Comparison of ENCODE assay signal across 8 mouse cellular contexts in the genomic region with DNA sequence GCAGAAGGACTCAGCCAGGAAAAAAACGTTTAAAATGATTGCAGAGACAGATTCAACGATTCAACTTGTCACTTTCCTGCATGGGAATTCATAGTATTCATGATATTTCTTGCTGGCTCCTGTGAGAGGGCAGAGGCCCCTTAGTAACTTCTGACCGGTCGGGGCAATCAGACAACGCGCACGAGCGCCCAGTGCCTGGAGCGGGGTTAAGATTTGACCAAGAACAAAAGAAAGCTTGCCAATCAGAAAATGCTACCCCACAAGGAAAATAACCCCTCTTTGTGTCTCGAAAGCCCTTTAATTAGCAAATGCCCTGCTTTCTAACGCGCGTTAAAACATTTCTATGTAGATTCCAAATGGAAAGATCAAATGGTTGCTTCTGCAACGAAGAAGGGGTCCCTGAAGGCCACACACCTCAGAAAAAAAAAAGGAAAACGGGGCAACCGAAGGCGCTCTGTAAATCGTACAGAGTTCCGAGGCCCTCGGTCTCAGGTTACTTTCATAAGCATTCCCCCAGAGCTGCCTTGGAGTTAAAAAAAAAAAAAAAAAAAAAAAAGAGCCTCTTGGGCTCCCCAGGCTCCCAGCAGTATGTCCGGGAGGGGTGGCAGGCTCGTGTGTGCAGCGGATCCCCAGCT. TPM values are rescaled to one million over a fixed set of nuclear protein-coding genes. Genes with fewer than 3 reads are reported as not detected.
DNase-seq lines count a peak whose midpoint lies in the region; ATAC-seq and TF ChIP-seq lines count a peak whose summit lies in the region.

No protein-coding gene starts in this region.

- peak overlapping the region; percentile 84 for H3K9ac ChIP-seq in MEL (ENCODE audit: control insufficient read depth, low read depth, low read length, poor library complexity, severe bottlenecking)
- H3K9ac ChIP-seq in forebrain, postnatal 0 days, result 0 out of 2 replicates have a peak overlapping the region, but pooled peaks have one; percentile 6

- H3K9me3 ChIP-seq in MEL (replicated peaks; ENCODE audit: insufficient read depth, low read length), result no peaks in the 10 kb centered on the region
- H3K9me3 ChIP-seq in forebrain, postnatal 0 days (ENCODE audit: low read length), result no peaks in the 10 kb centered on the region

- DNase-seq in cerebellum, adult 2 months, result no peak
- DNase-seq in cerebellum, postnatal 25 days, result no peak
- DNase-seq in MEL (ENCODE audit: low read depth, low spot score), result peak; percentile 62
- no peak for DNase-seq in forebrain, postnatal 0 days
- DNase-seq in kidney, postnatal 14 days, result peak; percentile 34
- peak; percentile 50 for DNase-seq in neural tube, embryonic 10.5 days (ENCODE audit: extremely low spot score, low spot score)
- no peak for DNase-seq in urinary bladder, postnatal 10 days (ENCODE audit: low spot score)
- no peak for DNase-seq in right cerebral cortex, postnatal 10 days (ENCODE audit: low spot score in 2 of 2)

- no peak for TF ChIP-seq POLR2A in cerebellum, adult 2 months (IDR thresholded peaks at IDR 0.05; ENCODE audit: borderline replicate concordance, insufficient read depth, low read length)
- peak in 1 of 2 experiments; percentile 14; a peak in 1 of 4 replicates for TF ChIP-seq POLR2A in MEL (IDR thresholded peaks at IDR 0.05; ENCODE audit: control insufficient read depth in 1 of 2, insufficient read depth in 1 of 2, low read depth in 1 of 2, low read length in 2 of 2, poor library complexity in 1 of 2)

- peaks cover 39% of the 10 kb centered on the region for H3K79me2 ChIP-seq in MEL (ENCODE audit: control insufficient read depth, insufficient read depth, low read length, poor library complexity)

- 38% methylated on average over 23 of the region's 23 CpGs for WGBS in cerebellum, adult 2 months
- 4% methylated on average over 23 of the region's 23 CpGs for WGBS in forebrain, postnatal 0 days

- peak overlapping the region; percentile 95 for H3K4me2 ChIP-seq in forebrain, postnatal 0 days (ENCODE audit: low read depth)

- H3K27me3 ChIP-seq in cerebellum, adult 2 months (ENCODE audit: control insufficient read depth, insufficient read depth, low read length), result no peaks in the 10 kb centered on the region
- H3K27me3 ChIP-seq in MEL (ENCODE audit: control insufficient read depth in 1 of 2, insufficient read depth in 2 of 2, low read length in 2 of 2), result no peaks in the 10 kb centered on the region
- 0 out of 2 replicates have a peak, but pooled peaks cover 5% of the 10 kb centered on the region for H3K27me3 ChIP-seq in forebrain, postnatal 0 days (ENCODE audit: insufficient read depth, low read length)

- TF ChIP-seq CTCF in cerebellum, adult 2 months (IDR thresholded peaks at IDR 0.05; ENCODE audit: borderline replicate concordance, insufficient read depth, low read depth, low read length), result no peak
- TF ChIP-seq CTCF in MEL (IDR thresholded peaks at IDR 0.05 in 2 of 3, conservative IDR thresholded peaks at IDR 0.05 in 1 of 3; ENCODE audit: control insufficient read depth in 1 of 3, insufficient read depth in 1 of 3, low read depth in 2 of 3, low read length in 3 of 3, poor library complexity in 1 of 3, severe bottlenecking in 1 of 3), result no peak
- no peak for TF ChIP-seq CTCF in forebrain, postnatal 0 days (IDR thresholded peaks at IDR 0.05; ENCODE audit: low read depth)

- TF ChIP-seq RAD21 in MEL (IDR thresholded peaks at IDR 0.05; ENCODE audit: low read depth, low read length), result no peak

- ATAC-seq in forebrain, postnatal 0 days, result no peak

- peaks cover 0 to 12% of the 10 kb centered on the region in 2 experiments; a peak in 3 of 4 replicates for H3K36me3 ChIP-seq in MEL (ENCODE audit: control insufficient read depth in 1 of 2, insufficient read depth in 2 of 2, low read length in 2 of 2)
- no peaks in the 10 kb centered on the region for H3K36me3 ChIP-seq in forebrain, postnatal 0 days (ENCODE audit: insufficient read depth)

- no peak overlapping the region for H3K27ac ChIP-seq in cerebellum, adult 2 months (ENCODE audit: insufficient read depth, low read length)
- H3K27ac ChIP-seq in MEL (ENCODE audit: control insufficient read depth, low read depth, low read length), result peak overlapping the region; percentile 93
- peak overlapping the region; percentile 21; the same call in 1 of the 2 replicates for H3K27ac ChIP-seq in forebrain, postnatal 0 days (ENCODE audit: low read depth, low read length)

- no peaks in the 10 kb centered on the region for H3K4me1 ChIP-seq in cerebellum, adult 2 months (ENCODE audit: control insufficient read depth, insufficient read depth, low read length)
- H3K4me1 ChIP-seq in MEL (ENCODE audit: control insufficient read depth in 1 of 2, insufficient read depth in 2 of 2, low read length in 2 of 2), result peaks cover 5 to 22% of the 10 kb centered on the region in 2 experiments
- peaks cover 14% of the 10 kb centered on the region for H3K4me1 ChIP-seq in forebrain, postnatal 0 days (ENCODE audit: insufficient read depth)

- H3K4me3 ChIP-seq in cerebellum, adult 2 months (replicated peaks; ENCODE audit: insufficient read depth, low read depth, low read length), result peak overlapping the region; percentile 51
- H3K4me3 ChIP-seq in MEL (ENCODE audit: control insufficient read depth in 1 of 2, insufficient read depth in 1 of 2, low read depth in 2 of 2, low read length in 2 of 2), result peak overlapping the region; percentile 63 to 74
- H3K4me3 ChIP-seq in forebrain, postnatal 0 days (ENCODE audit: low read depth, low read length), result peak overlapping the region; percentile 49

- TF ChIP-seq EP300 in MEL (IDR thresholded peaks at IDR 0.05; ENCODE audit: low read depth in 1 of 2, low read length in 2 of 2), result no peak; a peak in 1 of 4 replicates

TF ChIP-seq in MEL, 35 proteins besides CTCF, POLR2A, EP300 and RAD21:
- no peak for TF ChIP-seq ZKSCAN1 (IDR thresholded peaks at IDR 0.05; ENCODE audit: low read depth, low read length)
- 0 out of 2 replicates have a peak, but pooled peaks have one; percentile 9 for TF ChIP-seq TCF12 (IDR thresholded peaks at IDR 0.05; ENCODE audit: low read depth, low read length)
- peak; percentile 5; the same call in 1 of the 2 replicates for TF ChIP-seq NELFE (IDR thresholded peaks at IDR 0.05; ENCODE audit: low read depth, low read length)
- TF ChIP-seq CHD1 (IDR thresholded peaks at IDR 0.05; ENCODE audit: low read depth, low read length), result peak; percentile 96; the same call in 1 of the 2 replicates
- TF ChIP-seq NRF1 (IDR thresholded peaks at IDR 0.05; ENCODE audit: insufficient read depth, low read depth, low read length, poor library complexity, severe bottlenecking), result no peak
- peak; percentile 93 for TF ChIP-seq ZNF384 (IDR thresholded peaks at IDR 0.05; ENCODE audit: low read depth, low read length)
- TF ChIP-seq GABPA (IDR thresholded peaks at IDR 0.05; ENCODE audit: low read depth, low read length), result no peak
- 0 out of 2 replicates have a peak, but pooled peaks have one; percentile 6 for TF ChIP-seq RCOR1 (IDR thresholded peaks at IDR 0.05; ENCODE audit: low read depth, low read length)
- 0 out of 2 replicates have a peak, but pooled peaks have one; percentile 7 for TF ChIP-seq TBP (IDR thresholded peaks at IDR 0.05; ENCODE audit: low read depth, low read length)
- peak; percentile 4; the same call in 1 of the 2 replicates for TF ChIP-seq SIN3A (IDR thresholded peaks at IDR 0.05; ENCODE audit: low read length)

RNA-seq across cellular contexts. Expression of gene Fzd7, which starts 1.3 kb away (rescaled TPM):
- polyA plus RNA-seq in cerebellum, adult 2 months (2012; rRNA removed), result 25.0 and 28.1 TPM in 2 replicates
- total RNA-seq in MEL (2012; rRNA removed), result 18.5 and 23.4 TPM in 2 replicates
- 10 to 100 TPM in 1 of 2 experiments, not detected in 1; 24.7 TPM for polyA plus RNA-seq in MEL (2012; ENCODE audit: insufficient read depth in 1 of 2, insufficient read length in 2 of 2, low read depth in 1 of 2, low replicate concordance in 2 of 2, missing spikeins in 1 of 2)
- total RNA-seq in forebrain, postnatal 0 days (2014; rRNA removed), result 8.6 and 13.9 TPM in 2 replicates
- 1.5 and 1.9 TPM in 2 replicates for polyA plus RNA-seq in forebrain, postnatal 0 days (2015; fragmentation: Nextera tagmentation; extraction: Ambion mirVana)

RNA-seq across cellular contexts. Expression of gene Gm973, which starts 35.1 kb away (rescaled TPM):
- 4.7 and 5.7 TPM in 2 replicates for polyA plus RNA-seq in cerebellum, adult 2 months (2012; rRNA removed)
- total RNA-seq in MEL (2012; rRNA removed), result 0.23 TPM in 1 of 2 replicates, not detected in the other
- polyA plus RNA-seq in MEL (2012; ENCODE audit: insufficient read depth in 1 of 2, insufficient read length in 2 of 2, low read depth in 1 of 2, low replicate concordance in 2 of 2, missing spikeins in 1 of 2), result not detected
- 5.4 and 11.2 TPM in 2 replicates for total RNA-seq in forebrain, postnatal 0 days (2014; rRNA removed)
- polyA plus RNA-seq in forebrain, postnatal 0 days (2015; fragmentation: Nextera tagmentation; extraction: Ambion mirVana), result 6.5 and 13.8 TPM in 2 replicates

Comparison
In these comparisons a context has a peak if more than half of its experiments do, and no peak if none do; other contexts are left out.
1. DNase-seq: peak in MEL (single experiment), kidney, postnatal 14 days (single experiment) and neural tube, embryonic 10.5 days (single experiment); none in cerebellum, adult 2 months (0 of 2), cerebellum, postnatal 25 days (0 of 2), forebrain, postnatal 0 days (single experiment), urinary bladder, postnatal 10 days (single experiment) and right cerebral cortex, postnatal 10 days (0 of 2).
2. Peak in every context shown above with its lines, with median percentiles within 50 percentile points of each other: H3K4me3 ChIP-seq.